ENCODE assay signal across 20 mouse cellular contexts in the genomic region with DNA sequence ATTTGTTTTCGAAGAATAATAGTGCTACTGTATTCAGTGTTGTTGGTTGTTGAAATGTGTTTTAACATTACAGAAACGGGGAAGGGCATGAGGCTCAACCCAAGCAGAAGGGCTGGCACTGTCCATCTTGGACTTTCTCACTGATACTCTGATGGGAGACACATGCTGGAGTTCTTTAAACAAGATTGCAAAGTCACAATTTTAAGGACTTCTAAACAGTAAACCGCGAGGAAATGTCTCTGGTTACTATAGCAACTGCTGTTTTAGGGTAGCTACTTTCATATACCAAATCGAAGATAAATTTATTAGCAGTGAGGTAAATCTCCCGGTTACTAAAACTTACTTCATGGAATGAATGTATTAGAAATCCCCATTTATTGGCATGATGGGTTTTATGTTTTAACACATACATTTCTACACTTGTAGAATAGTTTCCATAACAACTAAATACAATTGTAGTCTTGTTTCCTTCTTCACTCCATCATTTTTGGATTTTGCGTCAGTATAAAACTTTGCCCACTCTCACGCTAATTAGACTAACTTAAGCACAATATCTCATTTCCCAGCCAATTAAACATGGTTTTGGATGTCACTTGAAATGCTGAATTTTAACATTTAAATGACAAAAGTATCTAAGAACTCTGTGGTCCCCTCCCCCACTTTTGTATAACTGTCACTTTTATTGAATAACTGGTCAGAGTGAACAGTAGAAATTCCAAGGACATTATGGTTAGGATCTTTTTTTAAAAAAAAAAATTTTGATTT.
A peak's percentile ranks its signal among the peaks of the same experiment; 100 is the strongest.
DNase-seq lines count a peak whose midpoint lies in the region; ATAC-seq and TF ChIP-seq lines count a peak whose summit lies in the region.
"Had no signal": no experiment of that assay in that cellular context is flagged by ENCODE, and none has a peak within 500 bp of the region (broad histone marks: within the 10 kb centered on the region; RNA-seq: fewer than 3 reads in every experiment).

No protein-coding gene starts in this region.

- TF ChIP-seq EP300 in heart, adult 2 months (IDR thresholded peaks at IDR 0.05; ENCODE audit: insufficient read depth, low read depth, low read length) = no peak

- TF ChIP-seq POLR2A in heart, adult 2 months (IDR thresholded peaks at IDR 0.05; ENCODE audit: insufficient read depth, low read depth, low read length) = no peak

- H3K79me2 ChIP-seq in heart, adult 2 months (replicated peaks; ENCODE audit: control insufficient read depth, insufficient read depth, low read length) = peaks cover 1% of the 10 kb centered on the region; the same call in 1 of the 2 replicates

- no peak for TF ChIP-seq CTCF in heart, adult 2 months (IDR thresholded peaks at IDR 0.05)

- no peak overlapping the region for H3K27ac ChIP-seq in forebrain, embryonic 11.5 days (ENCODE audit: low read depth, low read length)
- H3K27ac ChIP-seq in forebrain, embryonic 10.5 days = no peak overlapping the region
- H3K27ac ChIP-seq in midbrain, embryonic 16.5 days (ENCODE audit: low read length) = no peak overlapping the region
- no peak overlapping the region for H3K27ac ChIP-seq in midbrain, embryonic 15.5 days
- no peak overlapping the region for H3K27ac ChIP-seq in hindbrain, embryonic 14.5 days
- no peak overlapping the region for H3K27ac ChIP-seq in heart, adult 2 months
- H3K27ac ChIP-seq: heart, embryonic 13.5 days; liver, embryonic 14.5 days; neural tube, embryonic 12.5 days had no signal

- H3K9me3 ChIP-seq in forebrain, embryonic 11.5 days (ENCODE audit: control insufficient read depth, low read length) = no peaks in the 10 kb centered on the region
- no peaks in the 10 kb centered on the region for H3K9me3 ChIP-seq in forebrain, embryonic 10.5 days
- no peaks in the 10 kb centered on the region for H3K9me3 ChIP-seq in midbrain, embryonic 16.5 days (replicated peaks; ENCODE audit: control insufficient read depth, low read length, poor library complexity, severe bottlenecking)
- no peaks in the 10 kb centered on the region for H3K9me3 ChIP-seq in midbrain, embryonic 15.5 days
- H3K9me3 ChIP-seq in hindbrain, embryonic 14.5 days (ENCODE audit: control insufficient read depth, low read length) = no peaks in the 10 kb centered on the region
- H3K9me3 ChIP-seq: G1E; heart, embryonic 13.5 days; neural tube, embryonic 12.5 days had no signal

- no peak for DNase-seq in forebrain, embryonic 11.5 days (ENCODE audit: low spot score)
- DNase-seq in forebrain, embryonic 10.5 days (ENCODE audit: extremely low spot score, low spot score) = no peak
- DNase-seq in hindbrain, embryonic 14.5 days (ENCODE audit: low spot score) = no peak
- DNase-seq in heart, adult 2 months = no peak
- DNase-seq in adrenal gland, postnatal 10 days = no peak
- no peak for DNase-seq in cerebellum, adult 11-12 months
- DNase-seq: adrenal gland, postnatal 25 days; gastrocnemius, postnatal 10 days; heart, adult 11 months; heart, postnatal 36 days; kidney, postnatal 4 days; spleen, adult 18-20 months; thymus, postnatal 36 days had no signal

- H3K27me3 ChIP-seq in forebrain, embryonic 11.5 days (ENCODE audit: control insufficient read depth, insufficient read depth, low read length) = no peaks in the 10 kb centered on the region
- H3K27me3 ChIP-seq in forebrain, embryonic 10.5 days (ENCODE audit: poor library complexity, severe bottlenecking) = no peaks in the 10 kb centered on the region
- no peaks in the 10 kb centered on the region for H3K27me3 ChIP-seq in midbrain, embryonic 16.5 days (ENCODE audit: control insufficient read depth, insufficient read depth, low read depth, low read length)
- no peaks in the 10 kb centered on the region for H3K27me3 ChIP-seq in midbrain, embryonic 15.5 days (replicated peaks)
- no peaks in the 10 kb centered on the region for H3K27me3 ChIP-seq in hindbrain, embryonic 14.5 days (ENCODE audit: control insufficient read depth, insufficient read depth, low read length)
- H3K27me3 ChIP-seq in heart, adult 2 months (ENCODE audit: control insufficient read depth, insufficient read depth, low read length) = no peaks in the 10 kb centered on the region
- H3K27me3 ChIP-seq: heart, embryonic 13.5 days; neural tube, embryonic 12.5 days had no signal

- 62% methylated on average over 8 of the region's 8 CpGs for WGBS in forebrain, embryonic 11.5 days
- 86% methylated on average over 8 of the region's 8 CpGs for WGBS in forebrain, embryonic 10.5 days
- 50% methylated on average over 8 of the region's 8 CpGs for WGBS in midbrain, embryonic 16.5 days
- 56% methylated on average over 8 of the region's 8 CpGs for WGBS in midbrain, embryonic 15.5 days
- 53% methylated on average over 8 of the region's 8 CpGs for WGBS in hindbrain, embryonic 14.5 days
- WGBS in heart, adult 2 months = 88% methylated on average over 8 of the region's 8 CpGs

- H3K36me3 ChIP-seq in forebrain, embryonic 11.5 days (ENCODE audit: control insufficient read depth, insufficient read depth, low read length) = no peaks in the 10 kb centered on the region
- peaks cover 10% of the 10 kb centered on the region for H3K36me3 ChIP-seq in forebrain, embryonic 10.5 days (replicated peaks)
- no peaks in the 10 kb centered on the region for H3K36me3 ChIP-seq in midbrain, embryonic 16.5 days (ENCODE audit: control insufficient read depth, insufficient read depth, low read length)
- no peaks in the 10 kb centered on the region for H3K36me3 ChIP-seq in midbrain, embryonic 15.5 days (replicated peaks)
- H3K36me3 ChIP-seq in hindbrain, embryonic 14.5 days (replicated peaks; ENCODE audit: control insufficient read depth, insufficient read depth) = peaks cover 9% of the 10 kb centered on the region; the same call in 1 of the 2 replicates
- H3K36me3 ChIP-seq in heart, adult 2 months (ENCODE audit: control insufficient read depth, insufficient read depth, low read length) = peaks cover 3% of the 10 kb centered on the region

- intact Hi-C loops in heart, adult 2 months (cut with DNase I) = no loop called here

- H3K4me3 ChIP-seq in forebrain, embryonic 11.5 days (ENCODE audit: low read depth, low read length) = no peak overlapping the region
- no peak overlapping the region; the same call in 1 of the 2 replicates for H3K4me3 ChIP-seq in forebrain, embryonic 10.5 days
- no peak overlapping the region for H3K4me3 ChIP-seq in midbrain, embryonic 16.5 days (ENCODE audit: low read depth, low read length)
- no peak overlapping the region for H3K4me3 ChIP-seq in midbrain, embryonic 15.5 days
- H3K4me3 ChIP-seq in hindbrain, embryonic 14.5 days (replicated peaks; ENCODE audit: low read length) = no peak overlapping the region
- no peak overlapping the region for H3K4me3 ChIP-seq in heart, adult 2 months
- H3K4me3 ChIP-seq: heart, embryonic 13.5 days; neural tube, embryonic 12.5 days had no signal

- H3K9ac ChIP-seq in forebrain, embryonic 11.5 days (ENCODE audit: low read length) = no peak overlapping the region
- H3K9ac ChIP-seq in midbrain, embryonic 16.5 days (ENCODE audit: low read depth, low read length) = no peak overlapping the region
- no peak overlapping the region for H3K9ac ChIP-seq in midbrain, embryonic 15.5 days
- no peak overlapping the region for H3K9ac ChIP-seq in hindbrain, embryonic 14.5 days
- no peak overlapping the region for H3K9ac ChIP-seq in heart, adult 2 months (ENCODE audit: low read depth, low read length)
- H3K9ac ChIP-seq: heart, embryonic 13.5 days; liver, embryonic 14.5 days; neural tube, embryonic 12.5 days had no signal

- ATAC-seq in forebrain, embryonic 11.5 days (replicated peaks; ENCODE audit: low FRiP score) = no peak
- no peak for ATAC-seq in midbrain, embryonic 16.5 days
- ATAC-seq in midbrain, embryonic 15.5 days (replicated peaks) = no peak
- ATAC-seq in hindbrain, embryonic 14.5 days (ENCODE audit: low FRiP score) = no peak
- ATAC-seq: intestine, embryonic 16.5 days had no signal

- peak overlapping the region; percentile 0; the same call in 1 of the 2 replicates for H3K4me2 ChIP-seq in forebrain, embryonic 11.5 days (ENCODE audit: low read depth, low read length, severe bottlenecking)
- peak overlapping the region; percentile 36; the same call in 1 of the 2 replicates for H3K4me2 ChIP-seq in midbrain, embryonic 16.5 days (ENCODE audit: low read length)
- no peak overlapping the region for H3K4me2 ChIP-seq in midbrain, embryonic 15.5 days
- H3K4me2 ChIP-seq in hindbrain, embryonic 14.5 days (replicated peaks) = peak overlapping the region; percentile 31
- H3K4me2 ChIP-seq: heart, embryonic 13.5 days; neural tube, embryonic 12.5 days had no signal

- peaks cover 4% of the 10 kb centered on the region; the same call in 1 of the 2 replicates for H3K4me1 ChIP-seq in forebrain, embryonic 11.5 days (replicated peaks; ENCODE audit: control insufficient read depth, insufficient read depth, low read length)
- peaks cover 37% of the 10 kb centered on the region for H3K4me1 ChIP-seq in forebrain, embryonic 10.5 days
- H3K4me1 ChIP-seq in midbrain, embryonic 16.5 days (ENCODE audit: control insufficient read depth, insufficient read depth, low read length) = peaks cover 12% of the 10 kb centered on the region
- peaks cover 9% of the 10 kb centered on the region for H3K4me1 ChIP-seq in midbrain, embryonic 15.5 days
- H3K4me1 ChIP-seq in hindbrain, embryonic 14.5 days (replicated peaks; ENCODE audit: control insufficient read depth, insufficient read depth, low read length) = 0 out of 2 replicates have a peak, but pooled peaks cover 13% of the 10 kb centered on the region
- H3K4me1 ChIP-seq in heart, adult 2 months (ENCODE audit: control insufficient read depth, insufficient read depth, low read length) = no peaks in the 10 kb centered on the region; the same call in none of the 2 replicates
